Comparison of ENCODE assay signal across 8 mouse cellular contexts in the genomic region with DNA sequence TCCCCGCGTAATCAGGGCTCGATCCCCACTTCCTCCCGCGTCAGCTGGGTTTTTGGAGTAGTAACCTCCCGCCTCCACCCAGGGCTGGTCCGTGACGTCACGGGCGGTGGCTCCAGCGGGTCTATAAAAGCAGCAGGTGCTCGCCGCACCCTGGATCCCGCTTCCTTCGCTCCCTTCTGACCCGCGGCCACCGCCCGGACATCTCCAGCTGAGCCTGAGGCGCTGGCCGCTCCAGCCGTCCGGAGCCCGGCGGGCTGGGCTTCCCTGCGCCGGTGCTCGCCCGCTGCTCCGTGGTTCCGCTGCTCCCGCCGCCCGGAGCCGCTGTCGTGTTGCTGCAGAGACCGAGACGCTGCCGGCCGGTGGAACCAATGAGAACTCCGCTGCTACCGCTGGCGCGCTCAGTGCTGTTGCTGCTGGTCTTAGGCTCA. TPM values are rescaled to one million over a fixed set of nuclear protein-coding genes. Genes with fewer than 3 reads are reported as not detected.
DNase-seq lines count a peak whose midpoint lies in the region; ATAC-seq and TF ChIP-seq lines count a peak whose summit lies in the region.

A gene (plus strand): TSS at position 154 of the 428 bp plus-strand sequence.

- H3K27ac ChIP-seq in embryonic facial prominence, embryonic 12.5 days: no peak within 1 kb of the TSS
- no peak within 1 kb of the TSS for H3K27ac ChIP-seq in heart, embryonic 14.5 days (replicated peaks in 1 of 2; ENCODE audit: control insufficient read depth in 1 of 2, insufficient read depth in 1 of 2, low read depth in 2 of 2, low read length in 2 of 2)
- H3K27ac ChIP-seq in kidney, embryonic 16.5 days (ENCODE audit: low read length): no peak within 1 kb of the TSS
- H3K27ac ChIP-seq in liver, embryonic 11.5 days (ENCODE audit: low read depth, low read length): no peak within 1 kb of the TSS
- no peak within 1 kb of the TSS for H3K27ac ChIP-seq in midbrain, postnatal 0 days (ENCODE audit: low read depth, low read length)
- H3K27ac ChIP-seq in testis, adult 2 months (ENCODE audit: control insufficient read depth, insufficient read depth, low read depth, low read length): no peak within 1 kb of the TSS

- H3K9me3 ChIP-seq in embryonic facial prominence, embryonic 12.5 days: no peaks in the 10 kb centered on the region
- H3K9me3 ChIP-seq in heart, embryonic 14.5 days (ENCODE audit: control insufficient read depth, low read length): no peaks in the 10 kb centered on the region
- H3K9me3 ChIP-seq in kidney, embryonic 16.5 days (ENCODE audit: low read length): no peaks in the 10 kb centered on the region
- no peaks in the 10 kb centered on the region for H3K9me3 ChIP-seq in liver, embryonic 11.5 days (ENCODE audit: control insufficient read depth, low read length)
- no peaks in the 10 kb centered on the region for H3K9me3 ChIP-seq in midbrain, postnatal 0 days (ENCODE audit: low read length)

- no peak for TF ChIP-seq POLR2A in testis, adult 2 months (IDR thresholded peaks at IDR 0.05; ENCODE audit: control insufficient read depth, low read depth, low read length)

- ATAC-seq in embryonic facial prominence, embryonic 12.5 days (ENCODE audit: insufficient number of reproducible peaks, insufficient read depth, low FRiP score, low TSS enrichment): peak; percentile 77; the same call in 1 of the 2 replicates
- ATAC-seq in heart, embryonic 14.5 days (ENCODE audit: insufficient number of reproducible peaks, insufficient read depth, low FRiP score, low read depth): peak; percentile 56
- peak; percentile 88 for ATAC-seq in kidney, embryonic 16.5 days (ENCODE audit: low FRiP score, low TSS enrichment)
- peak; percentile 65 for ATAC-seq in liver, embryonic 11.5 days (replicated peaks; ENCODE audit: low FRiP score)
- peak; percentile 82 for ATAC-seq in midbrain, postnatal 0 days (ENCODE audit: low FRiP score)

- H3K4me2 ChIP-seq in embryonic facial prominence, embryonic 12.5 days (replicated peaks): peak within 1 kb of the TSS; percentile 93
- H3K4me2 ChIP-seq in heart, embryonic 14.5 days (ENCODE audit: low read length): peak within 1 kb of the TSS; percentile 77
- peak within 1 kb of the TSS; percentile 80 for H3K4me2 ChIP-seq in kidney, embryonic 16.5 days (replicated peaks; ENCODE audit: low read depth, low read length)
- H3K4me2 ChIP-seq in liver, embryonic 11.5 days: peak within 1 kb of the TSS; percentile 81
- H3K4me2 ChIP-seq in midbrain, postnatal 0 days (ENCODE audit: low read depth, low read length, poor library complexity, severe bottlenecking): peak within 1 kb of the TSS; percentile 97

- under 1% methylated on average over 44 of the region's 44 CpGs for WGBS in embryonic facial prominence, embryonic 12.5 days
- 0% methylated on average over 40 of the region's 44 CpGs for WGBS in heart, embryonic 14.5 days
- 0% methylated on average over 44 of the region's 44 CpGs for WGBS in kidney, embryonic 16.5 days
- 1% methylated on average over 44 of the region's 44 CpGs for WGBS in liver, embryonic 11.5 days
- under 1% methylated on average over 44 of the region's 44 CpGs for WGBS in midbrain, postnatal 0 days

- peaks cover 4% of the 10 kb centered on the region; the same call in 1 of the 2 replicates for H3K4me1 ChIP-seq in embryonic facial prominence, embryonic 12.5 days
- H3K4me1 ChIP-seq in heart, embryonic 14.5 days (ENCODE audit: control insufficient read depth in 2 of 2, insufficient read depth in 2 of 2, low read length in 2 of 2): peaks cover 0 to 2% of the 10 kb centered on the region in 2 experiments; a peak in 1 of 4 replicates
- peaks cover 6% of the 10 kb centered on the region; the same call in 1 of the 2 replicates for H3K4me1 ChIP-seq in kidney, embryonic 16.5 days (ENCODE audit: insufficient read depth, low read length)
- H3K4me1 ChIP-seq in liver, embryonic 11.5 days (replicated peaks; ENCODE audit: control insufficient read depth, insufficient read depth, low read length): no peaks in the 10 kb centered on the region; the same call in 1 of the 2 replicates
- no peaks in the 10 kb centered on the region for H3K4me1 ChIP-seq in midbrain, postnatal 0 days (ENCODE audit: insufficient read depth, low read length)
- peaks cover 7% of the 10 kb centered on the region for H3K4me1 ChIP-seq in testis, adult 2 months (ENCODE audit: control insufficient read depth, insufficient read depth, low read length)

- H3K4me3 ChIP-seq in embryonic facial prominence, embryonic 12.5 days: peak within 1 kb of the TSS; percentile 51
- H3K4me3 ChIP-seq in heart, embryonic 14.5 days (ENCODE audit: control insufficient read depth in 1 of 2, insufficient read depth in 1 of 2, low read depth in 1 of 2, low read length in 2 of 2): peak within 1 kb of the TSS; percentile 56 to 67
- H3K4me3 ChIP-seq in kidney, embryonic 16.5 days (ENCODE audit: low read length): peak within 1 kb of the TSS; percentile 48
- H3K4me3 ChIP-seq in liver, embryonic 11.5 days (ENCODE audit: low read depth, low read length): peak within 1 kb of the TSS; percentile 53
- H3K4me3 ChIP-seq in midbrain, postnatal 0 days (ENCODE audit: low read depth, low read length): peak within 1 kb of the TSS; percentile 57
- H3K4me3 ChIP-seq in testis, adult 2 months (ENCODE audit: control insufficient read depth, low read depth, low read length): peak within 1 kb of the TSS; percentile 25

- DNase-seq in heart, adult 11 months: peak; percentile 94
- no peak for DNase-seq in heart, adult 8-10 months (ENCODE audit: low spot score)
- DNase-seq in liver, embryonic 11.5 days (ENCODE audit: low spot score): peak; percentile 41
- DNase-seq in midbrain, postnatal 0 days (ENCODE audit: low spot score): peak; percentile 36

- peak within 1 kb of the TSS; percentile 30; the same call in 1 of the 2 replicates for H3K9ac ChIP-seq in embryonic facial prominence, embryonic 12.5 days
- peak within 1 kb of the TSS; percentile 64 for H3K9ac ChIP-seq in heart, embryonic 14.5 days (ENCODE audit: low read length)
- H3K9ac ChIP-seq in kidney, embryonic 16.5 days (replicated peaks; ENCODE audit: low read length): peak within 1 kb of the TSS; percentile 37
- no peak within 1 kb of the TSS for H3K9ac ChIP-seq in liver, embryonic 11.5 days (ENCODE audit: low read depth, low read length)
- H3K9ac ChIP-seq in midbrain, postnatal 0 days (replicated peaks; ENCODE audit: low read length, poor library complexity, severe bottlenecking): peak within 1 kb of the TSS; percentile 54

- peak; percentile 41; the same call in 1 of the 2 replicates for TF ChIP-seq CTCF in midbrain, postnatal 0 days (IDR thresholded peaks at IDR 0.05)
- no peak for TF ChIP-seq CTCF in testis, adult 2 months (IDR thresholded peaks at IDR 0.05; ENCODE audit: control insufficient read depth, insufficient read depth, insufficient replicate concordance, low read depth, low read length)

- no peaks in the 10 kb centered on the region for H3K36me3 ChIP-seq in embryonic facial prominence, embryonic 12.5 days
- H3K36me3 ChIP-seq in heart, embryonic 14.5 days (ENCODE audit: control insufficient read depth, insufficient read depth, low read length): no peaks in the 10 kb centered on the region
- no peaks in the 10 kb centered on the region for H3K36me3 ChIP-seq in kidney, embryonic 16.5 days (ENCODE audit: insufficient read depth, low read length)
- H3K36me3 ChIP-seq in liver, embryonic 11.5 days (ENCODE audit: control insufficient read depth, insufficient read depth, low read length): no peaks in the 10 kb centered on the region
- no peaks in the 10 kb centered on the region for H3K36me3 ChIP-seq in midbrain, postnatal 0 days (ENCODE audit: insufficient read depth, low read length)
- H3K36me3 ChIP-seq in testis, adult 2 months (ENCODE audit: control insufficient read depth, insufficient read depth, low read length): no peaks in the 10 kb centered on the region

- H3K27me3 ChIP-seq in embryonic facial prominence, embryonic 12.5 days: peaks cover 21% of the 10 kb centered on the region
- H3K27me3 ChIP-seq in heart, embryonic 14.5 days (ENCODE audit: control insufficient read depth, insufficient read depth, low read length): peaks cover 15% of the 10 kb centered on the region
- peaks cover 21% of the 10 kb centered on the region for H3K27me3 ChIP-seq in kidney, embryonic 16.5 days (ENCODE audit: insufficient read depth, low read length)
- peaks cover 24% of the 10 kb centered on the region for H3K27me3 ChIP-seq in liver, embryonic 11.5 days (replicated peaks; ENCODE audit: control insufficient read depth, insufficient read depth, low read length)
- peaks cover 10% of the 10 kb centered on the region for H3K27me3 ChIP-seq in midbrain, postnatal 0 days (ENCODE audit: insufficient read depth, low read length)
- H3K27me3 ChIP-seq in testis, adult 2 months (ENCODE audit: control insufficient read depth, insufficient read depth, low read length): no peaks in the 10 kb centered on the region

RNA-seq across cellular contexts. Expression of the gene that starts here (rescaled TPM):
- total RNA-seq in heart, adult 8-10 months (2022): not detected
- polyA plus RNA-seq in embryonic facial prominence, embryonic 12.5 days (2016; fragmentation: Nextera tagmentation; extraction: Ambion mirVana): 0.27 and 0.31 TPM in 2 replicates
- polyA plus RNA-seq in heart, embryonic 14.5 days (2014; fragmentation: Nextera tagmentation; extraction: Ambion mirVana): 0.27 TPM in 1 of 2 replicates, not detected in the other
- polyA plus RNA-seq in kidney, embryonic 16.5 days (2015; fragmentation: Nextera tagmentation; extraction: Ambion mirVana): 0.19 and 0.39 TPM in 2 replicates
- polyA plus RNA-seq in liver, embryonic 11.5 days (2014; fragmentation: Nextera tagmentation; extraction: Ambion mirVana): not detected in 2 replicates
- total RNA-seq in midbrain, postnatal 0 days (2014; rRNA removed): 0.27 TPM in 1 of 2 replicates, not detected in the other
- 0.21 and 0.40 TPM in 2 replicates for polyA plus RNA-seq in midbrain, postnatal 0 days (2015; fragmentation: Nextera tagmentation; extraction: Ambion mirVana)
- not detected in 2 replicates for polyA plus RNA-seq in testis, adult 2 months (2012; rRNA removed)

Comparison
In these comparisons a context has a peak if more than half of its experiments do, and no peak if none do; other contexts are left out.
1. Peak in ATAC-seq, H3K4me3 ChIP-seq, H3K9ac ChIP-seq and H3K4me2 ChIP-seq in embryonic facial prominence, embryonic 12.5 days; RNA of the gene not detected or under 1 TPM.
2. Peak in ATAC-seq, H3K4me3 ChIP-seq, H3K9ac ChIP-seq and H3K4me2 ChIP-seq in heart, embryonic 14.5 days; RNA of the gene not detected or under 1 TPM.
3. Peak in ATAC-seq, H3K4me3 ChIP-seq, H3K9ac ChIP-seq and H3K4me2 ChIP-seq in kidney, embryonic 16.5 days; RNA of the gene not detected or under 1 TPM.
4. Peak in DNase-seq, ATAC-seq, H3K4me3 ChIP-seq and H3K4me2 ChIP-seq in liver, embryonic 11.5 days; RNA of the gene not detected or under 1 TPM.
5. Peak in DNase-seq, ATAC-seq, H3K4me3 ChIP-seq, H3K9ac ChIP-seq and H3K4me2 ChIP-seq in midbrain, postnatal 0 days; RNA of the gene not detected or under 1 TPM.